Mouse (Mus musculus) adrenal gland (tissue): Measurements from ENCODE around the gene Ankrd28.

Experiments used
- intact Hi-C: fragments of 180-260 bp; cut with DNase I; formaldehyde crosslinking; loops from one replicate; pipeline ENCODE4 v1.15.1; 2025

Ankrd28 gene

GRCm38 (mm10) chr14:31667741-31668140 lies 162.7 kb downstream of the Ankrd28 start:
- intact Hi-C loops: no loop called here

DNA sequence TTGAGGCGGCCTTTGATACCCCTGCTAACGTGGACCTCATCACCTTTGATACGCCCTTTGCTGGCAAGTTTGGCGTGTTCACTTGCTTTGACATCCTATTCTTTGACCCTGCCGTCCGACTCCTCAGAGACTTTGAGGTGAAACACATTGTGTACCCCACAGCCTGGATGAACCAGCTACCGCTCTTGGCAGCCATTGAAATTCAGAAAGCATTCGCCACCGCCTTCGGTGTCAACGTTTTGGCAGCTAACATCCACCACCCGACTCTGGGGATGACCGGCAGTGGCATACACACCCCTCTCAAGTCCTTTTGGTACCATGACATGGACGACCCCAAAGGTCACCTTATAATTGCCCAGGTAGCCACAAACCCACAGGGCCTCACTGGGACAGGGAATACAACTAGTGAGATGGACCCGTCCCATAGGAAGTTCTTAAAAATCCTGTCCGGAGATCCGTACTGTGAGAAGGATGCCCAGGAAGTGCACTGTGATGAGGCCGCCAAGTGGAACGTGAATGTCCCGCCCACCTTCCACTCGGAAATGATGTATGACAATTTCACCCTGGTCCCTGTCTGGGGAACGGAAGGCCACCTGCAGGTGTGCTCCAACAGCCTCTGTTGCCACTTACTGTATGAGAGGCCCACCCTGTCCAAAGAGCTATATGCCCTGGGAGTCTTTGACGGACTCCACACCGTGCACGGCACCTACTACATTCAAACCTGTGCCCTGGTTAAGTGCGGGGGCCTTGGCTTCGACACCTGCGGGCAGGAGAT lies 163.3 kb downstream of the Ankrd28 start:
- intact Hi-C loops: no loop called here

- intact Hi-C loops: no loop called here
These were observed 164.9 kb downstream of the Ankrd28 start for GRCm38 (mm10) chr14:31665566-31665940.

- intact Hi-C loops: no loop called here
These were observed 165.4 kb downstream of the Ankrd28 start for GRCm38 (mm10) chr14:31664903-31665565.

DNA sequence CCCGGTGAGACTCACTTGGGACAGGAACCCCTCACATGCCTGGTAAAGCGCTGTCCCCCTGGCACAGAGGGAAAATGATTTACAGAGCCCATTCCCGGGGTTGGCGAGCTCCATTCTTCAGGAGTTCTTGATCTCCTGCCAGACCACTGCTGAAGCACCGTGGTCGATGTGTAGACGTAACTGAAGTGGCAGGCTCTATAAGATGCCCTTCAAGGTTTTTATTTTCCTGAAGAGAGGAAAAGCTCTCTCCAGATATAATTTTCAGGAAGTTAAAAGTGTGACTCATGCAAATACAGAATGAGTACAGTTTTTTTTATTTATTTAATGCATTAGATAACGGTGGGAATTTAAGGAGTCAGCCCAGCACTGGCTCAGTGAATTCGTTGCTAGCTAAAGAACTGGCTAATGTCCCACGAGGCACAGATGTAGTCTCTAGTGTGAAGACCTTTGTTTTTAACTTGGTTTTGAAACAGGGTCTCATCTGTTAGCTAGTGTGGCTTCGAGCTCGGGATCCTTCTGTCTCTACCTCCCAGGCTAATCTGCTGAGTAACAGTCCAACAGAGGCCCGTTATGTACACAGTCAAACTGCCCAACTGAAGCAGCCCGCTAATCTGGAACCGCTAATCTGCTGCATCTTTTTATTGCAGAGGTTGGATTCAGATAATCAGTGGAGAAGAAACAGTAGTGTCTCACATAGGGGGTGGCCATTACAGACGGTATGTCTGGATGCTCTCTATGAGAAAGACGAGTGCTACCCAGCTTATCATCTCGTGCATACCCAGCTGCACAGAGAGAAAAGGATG lies 166.2 kb downstream of the Ankrd28 start:
- intact Hi-C loops: no loop called here

GRCm38 (mm10) chr14:31663376-31664099 lies 166.9 kb downstream of the Ankrd28 start:
- intact Hi-C loops: no loop called here

DNA sequence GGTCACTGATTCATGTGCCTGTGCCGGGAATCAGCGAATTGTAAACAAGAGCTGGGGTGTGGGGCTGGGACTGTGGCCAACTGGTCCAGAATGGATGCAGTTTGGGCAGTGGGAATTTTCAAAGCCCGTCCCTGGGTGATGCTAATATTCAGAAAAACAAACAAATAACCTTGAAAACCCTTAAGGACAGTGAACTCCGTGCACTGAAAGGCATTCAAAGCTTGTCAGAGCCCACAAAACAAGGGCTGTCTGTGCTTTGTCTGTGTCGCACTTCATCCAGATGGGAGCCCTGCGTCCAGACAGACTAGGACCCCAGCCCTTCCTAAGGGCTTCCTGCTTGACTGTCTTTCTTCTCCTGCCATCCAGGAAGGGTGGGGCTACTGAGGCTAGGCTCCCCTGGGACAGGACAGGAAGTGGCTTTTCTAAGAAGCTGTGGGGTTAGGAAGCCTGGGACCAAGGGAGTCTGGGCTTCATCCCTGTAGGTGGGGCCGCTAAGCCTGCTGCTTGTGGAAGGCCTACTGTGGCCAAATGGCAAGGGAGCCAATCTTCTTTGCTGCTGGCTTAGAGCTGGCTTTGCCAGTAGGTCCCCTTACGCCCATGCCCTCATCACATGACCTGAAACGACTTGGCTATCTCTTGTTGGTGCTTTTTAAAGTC lies 167.8 kb downstream of the Ankrd28 start:
- intact Hi-C loops: no loop called here

- intact Hi-C loops: no loop called here
These were observed 168.5 kb downstream of the Ankrd28 start for GRCm38 (mm10) chr14:31661671-31662554.

DNA sequence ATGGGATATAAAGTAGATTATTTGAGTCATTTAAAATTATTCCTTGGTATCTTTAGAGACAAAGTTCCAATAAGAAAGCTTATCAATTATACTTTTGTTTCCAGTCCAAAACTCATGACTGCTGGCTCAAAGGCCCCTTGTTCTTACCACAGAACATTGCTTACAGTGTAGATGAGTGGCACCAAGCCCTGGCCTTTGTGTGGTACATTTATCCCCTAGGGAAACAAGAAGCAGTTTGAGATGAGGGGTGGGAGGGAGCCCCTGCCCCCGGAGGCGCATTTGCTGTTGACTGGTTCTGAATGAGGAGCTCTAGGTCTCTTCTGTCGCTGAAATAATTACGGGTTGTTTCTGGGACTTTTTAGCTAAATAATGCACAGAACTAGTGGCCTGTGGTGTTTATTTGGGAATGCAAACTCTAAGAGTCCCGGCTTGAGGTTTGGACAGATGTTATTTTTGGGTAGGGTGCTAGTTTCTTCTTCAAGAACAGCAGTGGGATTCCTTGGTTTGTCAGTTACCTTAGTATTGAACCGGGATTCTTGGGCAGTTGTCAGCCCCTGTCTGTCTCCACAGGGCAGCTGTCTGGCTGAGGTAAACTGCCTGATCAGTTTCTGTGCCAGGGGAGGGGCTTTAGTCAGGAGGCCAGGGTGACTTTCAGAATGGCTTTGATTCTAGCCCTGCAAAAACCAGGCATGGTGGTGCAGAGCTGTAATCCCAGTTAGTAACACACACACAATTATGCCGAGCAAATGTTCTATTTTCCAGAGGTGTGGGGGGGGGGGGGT lies 169.9 kb downstream of the Ankrd28 start:
- intact Hi-C loops: no loop called here

- intact Hi-C loops: loop anchor here (5.0 to 10.0 kb wide), 2 partner anchors 285 to 418 kb away; no protein-coding TSS in a partner anchor
These were observed 170.8 kb downstream of the Ankrd28 start for GRCm38 (mm10) chr14:31659501-31660181.

DNA sequence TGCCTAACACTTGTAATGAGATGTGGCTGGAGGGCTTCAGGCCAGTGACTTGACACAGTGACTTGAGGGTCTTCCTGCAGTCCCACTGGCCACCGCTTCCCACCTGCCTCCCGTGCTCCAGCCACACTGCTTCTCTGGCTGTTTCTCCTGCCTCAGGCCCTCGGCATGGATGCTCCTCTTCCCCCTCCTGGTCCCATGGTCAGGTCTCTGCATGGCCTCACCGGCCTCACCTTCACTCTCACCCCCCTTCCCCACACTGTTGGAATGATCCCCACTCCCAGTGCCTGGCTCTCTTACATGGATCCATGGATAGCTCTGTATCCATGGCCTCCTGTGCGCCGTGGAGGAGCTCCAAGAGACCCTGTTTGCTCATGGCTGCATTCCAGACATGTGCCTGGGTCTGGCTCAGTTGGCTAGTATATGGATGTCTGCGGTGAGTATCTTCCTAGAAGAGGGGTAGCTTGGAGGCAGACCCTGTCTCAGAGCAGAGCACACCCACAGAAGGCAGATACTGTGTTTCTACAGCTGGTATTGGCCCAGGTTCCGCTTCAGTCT lies 172.2 kb downstream of the Ankrd28 start:
- intact Hi-C loops: loop anchor here (5.0 to 10.0 kb wide), 2 partner anchors 287 to 419 kb away; no protein-coding TSS in a partner anchor

DNA sequence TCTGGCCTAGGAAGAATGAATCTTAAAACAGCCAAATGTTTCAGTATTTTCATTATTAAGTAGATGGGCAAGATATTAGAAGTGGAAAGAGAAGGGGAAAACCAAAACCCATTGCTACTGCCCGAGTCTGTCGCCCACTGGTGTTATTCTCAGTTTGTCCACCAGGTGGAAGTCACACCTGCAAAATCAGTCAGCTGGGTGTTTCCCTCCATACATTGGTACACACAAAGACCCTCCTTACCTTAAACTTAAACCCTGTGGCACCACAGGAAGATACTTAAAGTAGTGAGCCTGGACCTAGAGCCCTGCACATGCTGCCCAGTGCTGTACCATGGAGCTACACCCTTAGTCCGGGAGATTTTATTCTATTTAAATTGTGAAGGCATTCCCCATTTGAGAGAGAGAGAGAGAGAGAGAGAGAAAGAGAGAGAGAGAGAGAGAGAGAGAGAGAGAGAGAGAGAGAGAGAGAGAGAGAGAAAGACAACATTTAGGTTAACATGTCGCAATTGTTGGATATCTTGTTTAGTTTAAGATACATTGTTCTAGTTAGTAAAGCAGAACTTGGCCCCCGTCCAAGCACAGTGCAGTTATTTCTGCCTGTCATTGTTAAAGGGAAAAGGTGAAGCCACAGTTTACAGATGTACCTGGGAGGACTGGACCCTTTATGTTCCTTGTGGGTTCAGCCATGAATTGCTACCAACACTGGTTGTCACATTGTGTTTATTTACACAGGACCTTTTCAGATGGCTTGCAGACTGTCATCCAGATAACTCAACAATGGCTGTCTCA lies 173.4 kb downstream of the Ankrd28 start:
- intact Hi-C loops: loop anchor here (2.0 to 10.0 kb wide), 3 partner anchors 134 to 420 kb away; no protein-coding TSS in a partner anchor

DNA sequence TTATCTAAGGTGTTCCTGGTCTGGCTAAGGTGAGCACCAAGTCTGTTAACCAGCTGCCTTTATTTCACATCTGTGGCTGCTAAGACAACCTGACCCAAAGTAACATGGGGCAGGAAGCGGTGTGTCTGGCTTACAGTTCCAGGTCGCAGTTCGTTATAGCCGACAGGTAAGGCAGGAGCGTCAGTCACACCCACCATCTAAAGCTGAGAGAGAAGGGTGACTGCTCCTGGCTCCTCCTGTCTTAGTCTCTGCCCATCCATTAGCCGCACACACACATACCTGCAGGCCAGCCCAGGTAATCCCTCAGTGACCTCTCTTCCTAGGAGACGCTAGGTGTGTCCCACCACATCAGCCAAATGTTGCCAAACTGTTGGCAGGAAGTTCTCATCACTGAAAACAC lies 174.1 kb downstream of the Ankrd28 start:
- intact Hi-C loops: loop anchor here (2.0 to 10.0 kb wide), 3 partner anchors 134 to 421 kb away; no protein-coding TSS in a partner anchor

DNA sequence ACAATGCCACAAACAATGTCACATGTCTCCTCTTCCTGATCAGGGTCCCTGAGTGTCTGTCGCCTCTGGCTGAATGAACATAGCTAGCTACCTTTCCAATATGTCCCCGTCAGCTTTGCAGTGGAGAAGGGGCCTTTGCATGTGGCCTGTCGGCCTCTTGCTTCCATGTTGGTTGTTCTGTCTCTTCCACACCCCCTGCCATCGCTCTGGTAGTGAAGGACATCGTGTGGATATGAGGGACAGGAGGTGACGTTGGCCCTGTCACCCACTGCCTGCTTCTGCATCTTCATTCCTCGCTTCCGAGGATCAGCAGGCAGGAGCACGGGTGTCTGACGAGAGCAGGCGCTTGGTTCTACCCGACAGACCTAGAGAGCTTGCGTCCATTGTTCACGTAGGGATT lies 175.0 kb downstream of the Ankrd28 start:
- intact Hi-C loops: loop anchor here (5.0 to 10.0 kb wide), 2 partner anchors 289 to 422 kb away; no protein-coding TSS in a partner anchor

GRCm38 (mm10) chr14:31654816-31655215 lies 175.6 kb downstream of the Ankrd28 start:
- intact Hi-C loops: loop anchor here (5.0 to 10.0 kb wide), 2 partner anchors 290 to 422 kb away; no protein-coding TSS in a partner anchor

- intact Hi-C loops: loop anchor here (10.0 kb wide), 1 partner anchor 292 kb away; no protein-coding TSS in a partner anchor
These were observed 177.2 kb downstream of the Ankrd28 start for GRCm38 (mm10) chr14:31653101-31653875.
